8 mouse cellular contexts compared by ENCODE assay signal in genomic region chr6:53818264-53818731, GRCm38 (mm10). TPM values are rescaled to one million over a fixed set of nuclear protein-coding genes. Genes with fewer than 3 reads are reported as not detected.
DNase-seq lines count a peak whose midpoint lies in the region; ATAC-seq and TF ChIP-seq lines count a peak whose summit lies in the region.

No protein-coding gene starts in this region.

- H3K27me3 ChIP-seq in heart, embryonic 13.5 days (replicated peaks), result peaks cover 61% of the 10 kb centered on the region
- H3K27me3 ChIP-seq in kidney, postnatal 0 days (ENCODE audit: insufficient read depth, low read length), result peaks cover 5% of the 10 kb centered on the region; the same call in 1 of the 2 replicates
- H3K27me3 ChIP-seq in liver, embryonic 15.5 days, result peaks cover 79% of the 10 kb centered on the region
- H3K27me3 ChIP-seq in neural tube, embryonic 13.5 days, result peaks cover 66% of the 10 kb centered on the region

- H3K27ac ChIP-seq in layer of hippocampus, adult 2 months, result peak overlapping the region; percentile 91
- no peak overlapping the region for H3K27ac ChIP-seq in embryonic fibroblast, embryonic 13.5 days (ENCODE audit: insufficient read depth, low read length)
- no peak overlapping the region for H3K27ac ChIP-seq in heart, embryonic 13.5 days (replicated peaks)
- H3K27ac ChIP-seq in kidney, postnatal 0 days, result peak overlapping the region; percentile 96; the same call in 1 of the 2 replicates
- H3K27ac ChIP-seq in liver, embryonic 15.5 days (replicated peaks), result no peak overlapping the region
- H3K27ac ChIP-seq in neural tube, embryonic 13.5 days (replicated peaks), result no peak overlapping the region

- no peaks in the 10 kb centered on the region for H3K36me3 ChIP-seq in heart, embryonic 13.5 days
- H3K36me3 ChIP-seq in kidney, postnatal 0 days (ENCODE audit: insufficient read depth, low read length), result 0 out of 2 replicates have a peak, but pooled peaks cover 5% of the 10 kb centered on the region
- H3K36me3 ChIP-seq in liver, embryonic 15.5 days (replicated peaks), result no peaks in the 10 kb centered on the region
- H3K36me3 ChIP-seq in neural tube, embryonic 13.5 days, result no peaks in the 10 kb centered on the region

- TF ChIP-seq POLR2A in embryonic fibroblast, embryonic 13.5 days (IDR thresholded peaks at IDR 0.05; ENCODE audit: low read depth, low read length), result no peak

- H3K4me1 ChIP-seq in embryonic fibroblast, embryonic 13.5 days (ENCODE audit: control insufficient read depth, insufficient read depth, low read length), result 0 out of 2 replicates have a peak, but pooled peaks cover 5% of the 10 kb centered on the region
- H3K4me1 ChIP-seq in heart, embryonic 13.5 days, result peaks cover 37% of the 10 kb centered on the region
- H3K4me1 ChIP-seq in kidney, postnatal 0 days (replicated peaks; ENCODE audit: insufficient read depth, low read length), result peaks cover 20% of the 10 kb centered on the region; the same call in 1 of the 2 replicates
- H3K4me1 ChIP-seq in liver, embryonic 15.5 days (replicated peaks), result peaks cover 17% of the 10 kb centered on the region; the same call in 1 of the 2 replicates
- H3K4me1 ChIP-seq in neural tube, embryonic 13.5 days (replicated peaks), result peaks cover 58% of the 10 kb centered on the region

- H3K9me3 ChIP-seq in heart, embryonic 13.5 days, result no peaks in the 10 kb centered on the region
- H3K9me3 ChIP-seq in kidney, postnatal 0 days (replicated peaks; ENCODE audit: low read length), result no peaks in the 10 kb centered on the region
- no peaks in the 10 kb centered on the region for H3K9me3 ChIP-seq in liver, embryonic 15.5 days (replicated peaks)
- no peaks in the 10 kb centered on the region for H3K9me3 ChIP-seq in neural tube, embryonic 13.5 days

- under 1% methylated on average over 42 of the region's 42 CpGs for WGBS in heart, embryonic 13.5 days
- WGBS in kidney, postnatal 0 days, result under 1% methylated on average over 42 of the region's 42 CpGs
- WGBS in liver, embryonic 15.5 days (ENCODE audit: insufficient replicate concordance), result 1% methylated on average over 42 of the region's 42 CpGs
- under 1% methylated on average over 42 of the region's 42 CpGs for WGBS in neural tube, embryonic 13.5 days

- peak; percentile 76 for TF ChIP-seq CTCF in layer of hippocampus, adult 2 months (conservative IDR thresholded peaks at IDR 0.05)
- TF ChIP-seq CTCF in embryonic fibroblast, embryonic 13.5 days (IDR thresholded peaks at IDR 0.05; ENCODE audit: borderline replicate concordance, insufficient read depth, low read length), result peak; percentile 40
- TF ChIP-seq CTCF in kidney, postnatal 0 days (IDR thresholded peaks at IDR 0.05; ENCODE audit: low read depth), result peak; percentile 66

- no peak for ATAC-seq in heart, embryonic 13.5 days (ENCODE audit: extremely low read depth, insufficient number of reproducible peaks, low FRiP score, low TSS enrichment)
- ATAC-seq in kidney, postnatal 0 days (replicated peaks; ENCODE audit: low FRiP score, low read depth), result peak; percentile 50
- ATAC-seq in liver, embryonic 15.5 days (ENCODE audit: insufficient read depth), result no peak
- ATAC-seq in neural tube, embryonic 13.5 days (ENCODE audit: low read depth), result peak; percentile 29

- peak overlapping the region; percentile 82 for H3K9ac ChIP-seq in heart, embryonic 13.5 days
- H3K9ac ChIP-seq in kidney, postnatal 0 days (ENCODE audit: low read depth, low read length), result peak overlapping the region; percentile 89
- no peak overlapping the region for H3K9ac ChIP-seq in liver, embryonic 15.5 days
- peak overlapping the region; percentile 73 for H3K9ac ChIP-seq in neural tube, embryonic 13.5 days

- H3K4me2 ChIP-seq in heart, embryonic 13.5 days, result peak overlapping the region; percentile 83
- H3K4me2 ChIP-seq in kidney, postnatal 0 days (ENCODE audit: low read length), result peak overlapping the region; percentile 67
- peak overlapping the region; percentile 59 for H3K4me2 ChIP-seq in liver, embryonic 15.5 days
- H3K4me2 ChIP-seq in neural tube, embryonic 13.5 days, result peak overlapping the region; percentile 81

- DNase-seq in layer of hippocampus, adult 2 months (ENCODE audit: low spot score in 2 of 2), result peak; percentile 43 to 57
- no peak for DNase-seq in layer of hippocampus, adult 9-11 months
- peak; percentile 81 for DNase-seq in kidney, postnatal 0 days (ENCODE audit: low spot score)
- DNase-seq in urinary bladder, postnatal 36 days (ENCODE audit: low spot score in 2 of 2), result peak; percentile 71 to 82

- peak overlapping the region; percentile 68 for H3K4me3 ChIP-seq in layer of hippocampus, adult 2 months
- H3K4me3 ChIP-seq in embryonic fibroblast, embryonic 13.5 days (ENCODE audit: insufficient read depth, low read length), result no peak overlapping the region
- H3K4me3 ChIP-seq in heart, embryonic 13.5 days, result peak overlapping the region; percentile 62
- peak overlapping the region; percentile 67 for H3K4me3 ChIP-seq in kidney, postnatal 0 days (replicated peaks; ENCODE audit: low read depth, low read length)
- peak overlapping the region; percentile 21; the same call in 1 of the 2 replicates for H3K4me3 ChIP-seq in liver, embryonic 15.5 days (replicated peaks)
- H3K4me3 ChIP-seq in neural tube, embryonic 13.5 days, result peak overlapping the region; percentile 53

RNA-seq across cellular contexts. Expression of gene Tril, which starts 2.3 kb away (rescaled TPM):
- total RNA-seq in layer of hippocampus, adult 2 months (2021), result 10 to 100 TPM; 32.2 to 35.7 TPM
- polyA plus RNA-seq in embryonic fibroblast, embryonic 13.5 days (2011; ENCODE audit: insufficient read length, low read depth, missing spikeins), result 0.27 and 3.2 TPM in 2 replicates
- polyA plus RNA-seq in heart, embryonic 13.5 days (2015; fragmentation: Nextera tagmentation; extraction: Ambion mirVana), result 6.7 and 8.9 TPM in 2 replicates
- 76.7 and 77.7 TPM in 2 replicates for polyA plus RNA-seq in kidney, postnatal 0 days (2015; fragmentation: Nextera tagmentation; extraction: Ambion mirVana)
- polyA plus RNA-seq in liver, embryonic 15.5 days (2015; fragmentation: Nextera tagmentation; extraction: Ambion mirVana), result 0.37 and 0.45 TPM in 2 replicates
- polyA plus RNA-seq in neural tube, embryonic 13.5 days (2015; fragmentation: Nextera tagmentation; extraction: Ambion mirVana), result 13.6 and 15.4 TPM in 2 replicates

Comparison
In these comparisons a context has a peak if more than half of its experiments do, and no peak if none do; other contexts are left out.
1. H3K27ac ChIP-seq: peak in layer of hippocampus, adult 2 months (single experiment) and kidney, postnatal 0 days (single experiment); none in embryonic fibroblast, embryonic 13.5 days (single experiment), heart, embryonic 13.5 days (single experiment), liver, embryonic 15.5 days (single experiment) and neural tube, embryonic 13.5 days (single experiment).
2. ATAC-seq: peak in kidney, postnatal 0 days (single experiment) and neural tube, embryonic 13.5 days (single experiment); none in heart, embryonic 13.5 days (single experiment) and liver, embryonic 15.5 days (single experiment).
3. Peak in every context shown above with its lines, with median percentiles within 50 percentile points of each other: CTCF ChIP-seq and H3K4me2 ChIP-seq.